Mouse (Mus musculus) stomach, postnatal 0 days (tissue): ENCODE data around the gene Sub1. TPM values are rescaled to one million over a fixed set of nuclear protein-coding genes. Genes with fewer than 3 reads are reported as not detected.

ENCODE experiments used
- ATAC-seq: fragments of 200-750 bp; cut with Nextera tagmentation; 2 replicates; pipeline ENCODE4 v1.8.0; 2017; ENCODE audit not compliant: low FRiP score, low TSS enrichment
- DNase-seq: peaks from one replicate; pipeline ENCODE4 v3.0.0-alpha.2; 2016; ENCODE audit warnings: low spot score
- H3K27ac ChIP-seq: fragments of 300-500 bp; sonication (generic); replicated peaks from 2 replicates; pipeline ENCODE4 v1.5.1; 2014; ENCODE audit warnings: mild to moderate bottlenecking, control low read depth
- H3K27me3 ChIP-seq: fragments of 300-500 bp; sonication (generic); 2 replicates; pipeline ENCODE4 v1.6.1; 2014; ENCODE audit warnings: low read length; ENCODE audit not compliant: control insufficient read depth, insufficient read depth
- H3K36me3 ChIP-seq: fragments of 300-500 bp; sonication (generic); 2 replicates; pipeline ENCODE4 v1.6.1; 2014; ENCODE audit warnings: low read length, mixed read lengths; ENCODE audit not compliant: control insufficient read depth, insufficient read depth
- H3K4me1 ChIP-seq: fragments of 300-500 bp; sonication (generic); replicated peaks from 2 replicates; pipeline ENCODE4 v1.6.1; 2014; ENCODE audit warnings: antibody characterized with exemption; ENCODE audit not compliant: control insufficient read depth, insufficient read depth
- H3K4me2 ChIP-seq: fragments of 300-500 bp; sonication (generic); replicated peaks from 2 replicates; pipeline ENCODE4 v1.6.1; 2014; ENCODE audit warnings: low read depth, mild to moderate bottlenecking, control low read depth, moderate library complexity
- H3K4me3 ChIP-seq: fragments of 300-500 bp; sonication (generic); 2 replicates; pipeline ENCODE4 v1.5.1; 2014; ENCODE audit warnings: low read depth, low read length, control low read depth
- H3K9ac ChIP-seq: fragments of 300-500 bp; sonication (generic); 2 replicates; pipeline ENCODE4 v1.6.1; 2014; ENCODE audit warnings: mild to moderate bottlenecking, low read length, control low read depth, mixed read lengths
- H3K9me3 ChIP-seq: fragments of 300-500 bp; sonication (generic); 2 replicates; pipeline ENCODE4 v1.6.1; 2016; ENCODE audit warnings: low read length; ENCODE audit not compliant: control insufficient read depth
- CTCF ChIP-seq: IDR thresholded peaks from 2 replicates; pipeline ENCODE4 v1.5.1; 2016; ENCODE audit warnings: antibody characterized with exemption, low read depth, mild to moderate bottlenecking, moderate library complexity
- EP300 ChIP-seq: optimal IDR thresholded peaks from 2 replicates; pipeline ENCODE3; 2016; ENCODE audit warnings: antibody characterized with exemption
- WGBS: fragments of 180-500 bp; shearing (Covaris S2); extraction: QIAGEN DNeasy Blood & Tissue Kit; methylation state at CpG from one replicate; pipeline ENCODE4 v1.1.7; 2014; 5-methylcytosine and 5-hydroxymethylcytosine counted together
- polyA plus RNA-seq: library from polyadenylated mRNA; unstranded; fragments of >200 nt; fragmentation: Nextera tagmentation; extraction: Ambion mirVana; gene quantifications from 2 replicates; pipeline ENCODE4 v1.2.1, GENCODE M21; 2015

Sub1 gene
- polyA plus RNA-seq, 1 experiment from 2014 or later = 519 TPM

DNA sequence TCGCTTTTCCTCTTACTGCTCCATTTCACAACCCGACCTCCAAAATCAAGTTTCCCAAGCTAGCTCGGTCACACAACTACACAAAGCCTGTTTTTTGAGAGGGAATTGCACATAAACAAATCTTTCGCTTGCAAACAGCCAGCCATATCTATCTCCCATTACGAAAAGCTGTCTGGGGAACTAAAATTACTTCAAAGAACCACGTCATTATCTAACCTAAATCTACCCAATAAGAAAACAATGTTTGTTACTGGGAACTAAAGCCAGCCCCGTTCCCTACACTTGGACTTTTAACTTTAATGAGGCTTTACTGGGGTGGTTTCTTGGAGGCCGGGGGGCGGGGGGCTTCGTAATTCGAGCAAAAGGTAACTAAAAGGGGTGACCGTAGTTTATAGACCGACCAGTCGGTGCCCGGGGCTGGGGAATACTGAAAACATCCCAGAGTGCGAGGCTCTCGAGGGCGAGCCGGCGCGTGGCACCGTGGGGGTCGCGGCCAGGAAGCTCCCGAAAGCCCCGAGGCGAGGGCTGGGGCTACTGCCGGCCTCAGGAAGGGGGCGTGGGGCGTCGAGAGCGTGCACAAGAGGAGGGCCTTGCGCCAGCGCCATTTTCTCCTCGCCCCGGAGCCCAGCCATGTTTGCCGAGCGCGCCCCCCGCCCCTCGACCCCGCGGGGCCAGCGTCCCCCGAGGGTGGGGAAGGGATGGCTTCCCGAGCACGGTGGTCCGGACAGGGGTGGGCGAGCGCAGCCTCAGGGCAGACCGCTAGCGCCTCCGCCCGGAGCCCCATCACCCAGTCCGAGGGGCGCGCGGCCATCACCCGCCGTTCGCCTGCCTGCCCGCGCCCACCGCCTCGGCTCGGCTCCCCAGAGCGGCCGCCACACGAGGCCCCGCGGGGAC is 1.6 kb downstream of the Sub1 start:
- ATAC-seq (peak; percentile 81), DNase-seq (peak; percentile 72)
- Histone ChIP-seq H3K4me3 (peak overlapping the region; percentile 100), H3K9ac (peak overlapping the region; percentile 99), H3K9me3 (no peaks in the 10 kb centered on the region), H3K27me3 (no peaks in the 10 kb centered on the region), H3K4me1 (no peaks in the 10 kb centered on the region), H3K4me2 (peak overlapping the region; percentile 88), H3K36me3 (peaks cover 3% of the 10 kb centered on the region; the same call in 1 of the 2 replicates), H3K27ac (peak overlapping the region; percentile 94)
- WGBS = under 1% methylated on average over 58 of the region's 71 CpGs
- TF ChIP-seq CTCF (peak; percentile 18; the same call in 1 of the 2 replicates), EP300 (no peak)

DNA sequence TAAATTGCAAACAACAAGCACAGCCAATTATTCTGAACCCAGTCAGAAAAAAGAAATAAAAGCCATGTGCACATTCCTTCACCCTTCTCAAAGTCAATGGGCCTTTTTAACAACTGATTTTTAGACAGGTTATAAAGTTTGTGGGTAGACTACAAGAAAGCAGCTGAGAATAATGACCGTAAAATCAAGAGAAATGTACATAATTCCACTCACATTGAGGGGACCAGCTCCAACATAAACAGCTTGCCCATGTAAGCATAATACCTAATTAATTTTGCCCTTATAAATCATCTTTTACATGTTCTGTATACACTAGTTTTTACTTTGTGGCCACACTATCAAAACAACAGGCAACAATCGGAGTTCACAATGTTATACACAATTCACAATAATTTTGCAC is 2.8 kb downstream of the Sub1 start:
- H3K27ac ChIP-seq = no peak overlapping the region
- DNase-seq (no peak), ATAC-seq (no peak)
- no peak overlapping the region for H3K4me3 ChIP-seq
- H3K9me3 ChIP-seq = no peaks in the 10 kb centered on the region
- H3K4me2 ChIP-seq = peak overlapping the region; percentile 88; the same call in 1 of the 2 replicates
- TF ChIP-seq EP300 (no peak), CTCF (no peak)
- H3K4me1 ChIP-seq = no peaks in the 10 kb centered on the region
- no peaks in the 10 kb centered on the region for H3K27me3 ChIP-seq
- WGBS = 60% methylated on average over 2 of the region's 2 CpGs
- peaks cover 7% of the 10 kb centered on the region; the same call in 1 of the 2 replicates for H3K36me3 ChIP-seq
- no peak overlapping the region for H3K9ac ChIP-seq

DNA sequence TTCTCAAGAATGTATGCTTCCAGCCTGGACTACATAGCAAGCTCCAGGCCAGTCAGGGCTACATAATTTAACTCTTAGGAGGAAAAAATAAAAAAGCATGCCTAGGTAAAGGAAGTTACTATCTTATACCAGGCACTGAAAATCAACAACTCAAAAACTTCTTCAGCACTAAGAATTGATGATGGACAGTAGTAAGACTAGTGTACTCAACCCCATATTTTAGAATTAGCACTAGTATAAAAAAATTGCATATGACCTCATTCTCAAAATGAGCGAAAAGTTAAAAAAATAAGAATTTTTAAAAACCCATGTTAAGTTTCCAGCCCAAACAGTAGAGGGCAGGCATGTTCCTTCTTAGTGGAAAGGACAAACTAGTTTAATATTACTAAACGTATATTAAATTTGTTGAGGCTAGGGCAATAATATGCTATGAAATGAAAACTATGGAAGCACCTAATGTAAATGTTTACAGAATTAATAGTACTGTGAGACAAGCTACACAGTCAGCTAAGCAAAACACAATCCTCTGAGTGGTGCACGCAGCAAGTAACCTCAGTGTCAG is 5.2 kb downstream of the Sub1 start:
- H3K9me3 ChIP-seq = no peaks in the 10 kb centered on the region
- H3K9ac ChIP-seq = no peak overlapping the region
- no peak overlapping the region for H3K4me2 ChIP-seq
- no peak overlapping the region for H3K4me3 ChIP-seq
- H3K36me3 ChIP-seq = peaks cover 14% of the 10 kb centered on the region; the same call in 1 of the 2 replicates
- 44% methylated on average over 3 of the region's 3 CpGs for WGBS
- no peaks in the 10 kb centered on the region for H3K27me3 ChIP-seq
- no peak overlapping the region for H3K27ac ChIP-seq
- DNase-seq = no peak
- H3K4me1 ChIP-seq = no peaks in the 10 kb centered on the region
- ATAC-seq = no peak
- TF ChIP-seq CTCF (peak; percentile 67), EP300 (no peak)

DNA sequence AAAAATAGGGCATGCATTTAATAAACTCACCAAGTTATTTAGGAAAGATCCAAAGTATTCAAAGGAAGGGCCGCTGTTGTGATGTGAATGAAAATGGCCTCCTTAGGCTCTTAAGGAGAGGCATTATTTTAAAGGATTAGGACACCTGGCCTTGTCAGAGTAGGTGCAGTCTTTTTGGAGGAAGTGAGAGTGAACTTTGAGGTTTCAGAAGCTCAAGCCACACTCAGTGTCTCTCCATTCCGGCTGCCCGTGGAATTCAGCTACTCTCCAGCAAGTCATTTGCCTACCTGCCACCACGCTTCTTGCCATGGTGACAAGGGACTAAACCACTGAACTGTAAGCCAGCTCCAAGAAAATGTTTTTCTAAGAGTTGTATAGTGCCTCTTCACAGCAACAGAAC is 8.2 kb downstream of the Sub1 start:
- DNase-seq (no peak), ATAC-seq (no peak)
- no peak overlapping the region for H3K4me3 ChIP-seq
- H3K4me1 ChIP-seq = no peaks in the 10 kb centered on the region
- WGBS = 82% methylated on average over 4 of the region's 4 CpGs
- H3K27ac ChIP-seq = no peak overlapping the region; the same call in 1 of the 2 replicates
- TF ChIP-seq EP300 = no peak
- H3K27me3 ChIP-seq = no peaks in the 10 kb centered on the region
- H3K4me2 ChIP-seq = no peak overlapping the region
- peaks cover 18% of the 10 kb centered on the region; the same call in 1 of the 2 replicates for H3K36me3 ChIP-seq
- no peaks in the 10 kb centered on the region for H3K9me3 ChIP-seq
- H3K9ac ChIP-seq = no peak overlapping the region

DNA sequence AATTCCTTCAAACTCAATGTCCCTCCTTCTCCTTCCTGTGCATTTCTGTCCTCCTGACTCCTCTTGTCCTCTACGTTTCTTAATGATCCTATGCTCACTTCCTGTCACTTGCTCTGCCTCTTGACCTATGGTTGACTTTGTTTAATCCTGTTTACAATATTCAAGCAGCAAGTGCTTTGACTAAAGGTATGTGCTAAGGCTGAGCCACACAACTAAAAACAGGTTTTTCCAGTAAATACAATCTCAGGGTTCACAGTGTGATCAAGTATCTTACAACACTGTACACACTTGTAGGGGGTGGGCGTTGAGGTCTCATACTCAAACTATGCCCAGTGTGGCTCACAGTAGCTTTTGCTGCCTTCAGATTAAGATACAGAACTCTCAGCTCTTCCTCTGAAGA is 8.9 kb downstream of the Sub1 start:
- no peak overlapping the region for H3K4me2 ChIP-seq
- WGBS = 32% methylated on average over 2 of the region's 2 CpGs
- no peak overlapping the region for H3K4me3 ChIP-seq
- ATAC-seq (peak; percentile 81), DNase-seq (no peak)
- H3K4me1 ChIP-seq = no peaks in the 10 kb centered on the region
- H3K9ac ChIP-seq = no peak overlapping the region
- no peak overlapping the region for H3K27ac ChIP-seq
- no peaks in the 10 kb centered on the region for H3K9me3 ChIP-seq
- no peaks in the 10 kb centered on the region for H3K27me3 ChIP-seq
- no peak for TF ChIP-seq CTCF
- TF ChIP-seq EP300 = no peak
- H3K36me3 ChIP-seq = peaks cover 18% of the 10 kb centered on the region; the same call in 1 of the 2 replicates

DNA sequence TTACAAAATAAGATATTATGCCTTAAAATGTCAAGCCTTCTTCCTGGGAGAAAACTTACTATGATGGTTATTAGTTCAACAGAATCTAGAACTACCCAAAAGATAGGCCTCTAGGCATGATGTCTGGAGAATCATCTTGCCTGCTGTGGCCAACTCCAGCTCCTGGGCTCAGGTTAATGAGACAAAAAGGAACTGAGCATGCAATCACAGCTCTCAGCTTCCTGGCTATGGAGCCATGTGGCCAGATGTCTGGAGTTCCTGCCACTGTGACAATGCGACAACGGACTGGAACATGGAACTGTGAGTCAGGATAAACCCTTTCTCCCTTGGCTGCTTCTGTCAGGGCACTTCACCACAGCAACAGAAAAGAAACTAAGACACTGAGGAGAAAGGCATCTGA is 14.8 kb downstream of the Sub1 start:
- Histone ChIP-seq H3K4me1 (no peaks in the 10 kb centered on the region), H3K4me3 (no peak overlapping the region), H3K4me2 (no peak overlapping the region), H3K9ac (no peak overlapping the region), H3K36me3 (peaks cover 8% of the 10 kb centered on the region), H3K27me3 (no peaks in the 10 kb centered on the region), H3K9me3 (no peaks in the 10 kb centered on the region), H3K27ac (no peak overlapping the region)
- TF ChIP-seq CTCF (no peak), EP300 (no peak)
- WGBS = 72% methylated on average over 2 of the region's 2 CpGs
- DNase-seq (no peak), ATAC-seq (no peak)
